Mouse (Mus musculus) forebrain, embryonic 15.5 days (tissue): ENCODE results near the gene Kalrn. TPM values are rescaled to one million over a fixed set of nuclear protein-coding genes. Genes with fewer than 3 reads are reported as not detected.

Experiments used
- ATAC-seq: fragments of 200-750 bp; cut with Nextera tagmentation; replicated peaks from 2 replicates; pipeline ENCODE4 v1.8.0; 2017; ENCODE audit warnings: mild to moderate bottlenecking, moderate TSS enrichment, moderate library complexity
- H3K27ac ChIP-seq: fragments of 300-500 bp; sonication (generic); replicated peaks from 2 replicates; pipeline ENCODE4 v1.5.1; 2015; ENCODE audit warnings: mild to moderate bottlenecking, inconsistent platforms
- H3K27me3 ChIP-seq: fragments of 300-500 bp; sonication (generic); 2 replicates; pipeline ENCODE4 v1.6.1; 2015; ENCODE audit warnings: inconsistent platforms
- H3K36me3 ChIP-seq: fragments of 300-500 bp; sonication (generic); 2 replicates; pipeline ENCODE4 v1.6.1; 2015; ENCODE audit warnings: mild to moderate bottlenecking, inconsistent platforms
- H3K4me1 ChIP-seq: fragments of 300-500 bp; sonication (generic); 2 replicates; pipeline ENCODE4 v1.6.1; 2015; ENCODE audit warnings: inconsistent platforms
- H3K4me2 ChIP-seq: fragments of 300-500 bp; sonication (generic); replicated peaks from 2 replicates; pipeline ENCODE4 v1.6.1; 2015; ENCODE audit warnings: mild to moderate bottlenecking, inconsistent platforms
- H3K4me3 ChIP-seq: fragments of 300-500 bp; sonication (generic); 2 replicates; pipeline ENCODE4 v1.5.1; 2015; ENCODE audit warnings: mild to moderate bottlenecking, inconsistent platforms
- H3K9ac ChIP-seq: fragments of 300-500 bp; sonication (generic); replicated peaks from 2 replicates; pipeline ENCODE4 v1.6.1; 2015; ENCODE audit warnings: mild to moderate bottlenecking, inconsistent platforms
- H3K9me3 ChIP-seq: fragments of 300-500 bp; sonication (generic); 2 replicates; pipeline ENCODE4 v1.6.1; 2016; ENCODE audit warnings: inconsistent platforms
- WGBS: fragments of 180-500 bp; shearing (Covaris S2); methylation state at CpG from one replicate; pipeline ENCODE4 v1.1.7; 2015; ENCODE audit warnings: mixed read lengths; 5-methylcytosine and 5-hydroxymethylcytosine counted together
- polyA plus RNA-seq: library from polyadenylated mRNA; unstranded; fragments of >200 nt; fragmentation: Nextera tagmentation; extraction: Ambion mirVana; gene quantifications from 2 replicates; pipeline ENCODE4 v1.2.1, GENCODE M21; 2015

Gene Kalrn
- polyA plus RNA-seq, 1 experiment from 2014 or later, result 36.4 TPM

DNA sequence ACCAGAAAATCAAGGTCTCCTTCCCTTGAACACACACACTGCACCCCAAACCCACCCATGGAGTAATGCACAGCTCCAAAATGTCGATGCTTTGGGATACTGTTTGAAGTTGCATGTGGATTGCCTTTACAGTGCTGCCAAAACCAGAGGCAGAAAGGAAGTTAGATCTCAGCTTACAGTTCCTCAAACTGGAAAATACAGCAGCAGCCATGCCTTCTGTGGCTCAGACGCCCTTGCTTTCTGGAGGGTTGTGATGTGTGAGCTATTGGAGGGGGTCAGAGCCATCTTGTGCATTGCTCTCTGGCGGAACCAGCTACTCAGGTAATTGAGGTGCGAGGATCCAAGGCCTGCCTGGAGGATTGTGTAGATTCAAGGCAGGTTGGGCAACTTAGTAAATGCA lies 636.4 kb downstream of the Kalrn start:
- no peak for ATAC-seq
- Histone ChIP-seq H3K36me3 (no peaks in the 10 kb centered on the region), H3K9me3 (no peaks in the 10 kb centered on the region), H3K4me3 (no peak overlapping the region), H3K4me2 (no peak overlapping the region), H3K9ac (no peak overlapping the region), H3K27ac (no peak overlapping the region), H3K27me3 (no peaks in the 10 kb centered on the region; the same call in 1 of the 2 replicates), H3K4me1 (peaks cover 39% of the 10 kb centered on the region)
- 90% methylated on average over 4 of the region's 4 CpGs for WGBS

- H3K36me3 ChIP-seq, result no peaks in the 10 kb centered on the region
- no peaks in the 10 kb centered on the region for H3K9me3 ChIP-seq
- no peak overlapping the region for H3K4me3 ChIP-seq
- no peak overlapping the region for H3K4me2 ChIP-seq
- 95% methylated on average over 6 of the region's 6 CpGs for WGBS
- no peak overlapping the region for H3K9ac ChIP-seq
- H3K4me1 ChIP-seq, result peaks cover 26% of the 10 kb centered on the region
- peak overlapping the region; percentile 77; the same call in 1 of the 2 replicates for H3K27ac ChIP-seq
- H3K27me3 ChIP-seq, result no peaks in the 10 kb centered on the region; the same call in 1 of the 2 replicates
- ATAC-seq, result no peak
Observed at GRCm38 (mm10) chr16:33935407-33935785, 637.9 kb downstream of the Kalrn start.

DNA sequence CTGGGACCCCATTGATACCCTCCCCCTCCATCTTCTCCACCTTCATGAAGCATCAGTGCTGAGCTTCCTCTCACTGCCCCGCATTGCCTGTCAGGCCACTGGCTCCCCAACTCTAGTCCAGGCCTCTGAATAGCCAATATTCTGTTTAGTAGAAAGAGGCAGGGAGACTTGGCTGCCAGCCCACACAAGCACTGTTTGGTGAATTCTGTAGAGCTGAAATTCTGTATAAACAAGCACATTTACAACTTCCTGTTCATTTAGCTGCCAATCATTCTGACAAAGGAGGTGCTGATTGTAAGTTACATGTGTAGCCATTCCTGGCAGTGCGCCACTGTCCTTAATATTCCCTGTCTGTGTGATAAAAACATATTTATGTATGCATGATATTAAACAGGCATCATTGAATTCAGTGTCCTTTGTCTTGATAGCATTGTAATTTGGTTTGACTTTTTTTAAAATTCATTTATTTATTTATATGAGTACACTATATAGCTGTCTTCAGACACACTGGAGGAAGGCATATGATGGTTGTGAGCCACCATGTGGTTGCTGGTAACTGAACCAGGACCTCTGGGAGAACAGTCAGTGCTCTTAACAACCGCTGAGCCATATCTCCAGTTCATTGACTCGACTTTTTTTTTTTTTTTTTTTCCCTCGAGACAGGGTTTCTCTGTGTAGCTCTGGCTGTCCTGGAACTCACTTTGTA lies 638.5 kb downstream of the Kalrn start:
- Histone ChIP-seq H3K4me1 (peaks cover 26% of the 10 kb centered on the region), H3K27me3 (no peaks in the 10 kb centered on the region; the same call in 1 of the 2 replicates), H3K4me3 (no peak overlapping the region), H3K36me3 (no peaks in the 10 kb centered on the region), H3K27ac (peak overlapping the region; percentile 77), H3K9ac (no peak overlapping the region), H3K4me2 (no peak overlapping the region), H3K9me3 (no peaks in the 10 kb centered on the region)
- 28% methylated on average over 5 of the region's 5 CpGs for WGBS
- peak; percentile 88 for ATAC-seq

DNA sequence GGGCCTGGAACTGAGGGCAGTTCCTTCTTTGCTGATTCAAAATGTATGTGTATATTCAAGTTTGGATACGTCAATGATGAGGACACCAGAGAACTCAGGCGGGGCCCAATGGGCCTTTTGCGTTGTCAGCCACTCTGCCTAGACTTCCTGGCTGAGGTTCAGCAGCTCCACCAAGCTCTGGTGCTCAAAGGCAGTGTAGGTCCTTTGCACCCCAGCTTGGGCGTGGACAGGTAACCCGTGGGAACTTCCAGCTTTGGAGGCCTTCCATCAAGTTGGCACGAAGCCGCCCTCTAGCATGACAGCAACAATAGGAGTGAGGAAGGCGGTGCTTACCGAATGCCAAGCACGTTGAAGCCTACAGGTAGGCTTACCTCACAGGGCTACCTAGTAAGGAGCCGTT lies 639.9 kb downstream of the Kalrn start:
- no peaks in the 10 kb centered on the region for H3K9me3 ChIP-seq
- no peak overlapping the region for H3K27ac ChIP-seq
- no peaks in the 10 kb centered on the region for H3K36me3 ChIP-seq
- peaks cover 29% of the 10 kb centered on the region for H3K4me1 ChIP-seq
- no peaks in the 10 kb centered on the region; the same call in 1 of the 2 replicates for H3K27me3 ChIP-seq
- no peak overlapping the region for H3K9ac ChIP-seq
- ATAC-seq, result no peak
- no peak overlapping the region for H3K4me3 ChIP-seq
- H3K4me2 ChIP-seq, result no peak overlapping the region
- whole genome bisulfite sequencing, result 90% methylated on average over 11 of the region's 11 CpGs

GRCm38 (mm10) chr16:33932126-33932525 lies 641.2 kb downstream of the Kalrn start:
- 68% methylated on average over 5 of the region's 5 CpGs for WGBS
- H3K9me3 ChIP-seq, result no peaks in the 10 kb centered on the region
- peaks cover 28% of the 10 kb centered on the region for H3K4me1 ChIP-seq
- H3K9ac ChIP-seq, result no peak overlapping the region
- H3K4me3 ChIP-seq, result no peak overlapping the region
- H3K27ac ChIP-seq, result no peak overlapping the region
- H3K36me3 ChIP-seq, result no peaks in the 10 kb centered on the region
- no peak overlapping the region for H3K4me2 ChIP-seq
- H3K27me3 ChIP-seq, result no peaks in the 10 kb centered on the region
- ATAC-seq, result no peak

GRCm38 (mm10) chr16:33931682-33932081 lies 641.6 kb downstream of the Kalrn start:
- H3K4me2 ChIP-seq, result no peak overlapping the region
- no peak overlapping the region for H3K4me3 ChIP-seq
- H3K27ac ChIP-seq, result no peak overlapping the region
- peaks cover 28% of the 10 kb centered on the region for H3K4me1 ChIP-seq
- no peak overlapping the region for H3K9ac ChIP-seq
- no peaks in the 10 kb centered on the region for H3K36me3 ChIP-seq
- no peaks in the 10 kb centered on the region for H3K27me3 ChIP-seq
- H3K9me3 ChIP-seq, result no peaks in the 10 kb centered on the region
- no peak for ATAC-seq
- WGBS, result 34% methylated on average over 2 of the region's 2 CpGs

DNA sequence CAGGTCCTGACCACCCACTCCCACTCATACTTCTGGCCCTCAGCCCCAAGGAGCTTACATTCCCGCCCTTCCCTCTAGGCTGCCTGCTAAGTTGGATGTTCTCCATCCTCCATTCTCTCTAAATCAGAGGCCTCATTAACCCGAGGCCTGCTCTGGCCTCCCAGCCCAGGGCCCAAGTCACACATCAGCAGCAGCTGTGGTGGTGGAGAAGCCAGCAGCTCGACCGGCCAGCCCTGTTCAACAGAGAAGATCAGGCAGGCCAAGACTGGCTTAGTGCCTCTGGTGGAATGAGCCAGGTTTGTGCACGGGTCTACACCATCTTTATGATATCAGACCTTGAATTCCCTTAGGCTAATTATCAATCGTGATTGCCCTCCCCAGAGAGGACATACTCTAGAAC lies 642.5 kb downstream of the Kalrn start:
- Histone ChIP-seq H3K4me2 (no peak overlapping the region), H3K9ac (no peak overlapping the region), H3K27me3 (no peaks in the 10 kb centered on the region), H3K36me3 (no peaks in the 10 kb centered on the region), H3K4me3 (no peak overlapping the region), H3K4me1 (peaks cover 28% of the 10 kb centered on the region), H3K27ac (no peak overlapping the region), H3K9me3 (no peaks in the 10 kb centered on the region)
- WGBS, result 89% methylated on average over 6 of the region's 6 CpGs
- no peak for ATAC-seq

DNA sequence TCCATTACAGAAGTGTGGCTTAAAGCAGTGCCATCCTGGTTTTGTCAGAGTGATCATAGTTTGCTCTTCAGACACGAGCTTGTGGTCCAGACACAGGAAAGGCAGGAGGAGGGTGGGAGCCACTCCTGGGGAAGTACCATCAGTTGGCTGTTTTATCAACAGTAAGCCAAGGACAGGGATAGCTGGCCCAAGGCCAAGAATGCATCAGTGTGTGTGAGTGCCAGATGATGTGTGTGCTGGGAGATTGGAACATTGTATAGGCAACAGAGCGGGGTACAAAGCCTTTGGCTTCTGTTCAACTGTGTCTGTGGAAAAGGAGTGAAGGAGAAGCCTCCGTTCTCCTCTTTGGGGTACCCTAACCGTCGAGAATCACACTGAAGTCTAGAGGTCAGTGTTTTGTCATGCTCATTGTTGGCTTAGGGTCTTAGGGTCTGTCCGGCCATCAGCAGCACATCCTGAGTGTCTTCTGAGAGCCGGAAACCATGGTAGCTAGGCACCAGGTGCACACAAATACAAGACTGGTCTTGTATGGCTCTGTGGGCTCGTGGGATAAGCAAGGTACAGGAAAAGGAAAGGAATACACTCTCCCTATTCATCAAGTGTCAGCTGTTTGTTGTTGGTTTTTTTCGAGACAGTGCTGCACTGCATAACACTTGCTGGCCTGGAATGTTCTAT lies 644.4 kb downstream of the Kalrn start:
- Histone ChIP-seq H3K4me1 (peaks cover 11% of the 10 kb centered on the region; the same call in 1 of the 2 replicates), H3K9me3 (no peaks in the 10 kb centered on the region), H3K27me3 (no peaks in the 10 kb centered on the region), H3K4me3 (no peak overlapping the region), H3K4me2 (no peak overlapping the region), H3K9ac (no peak overlapping the region), H3K27ac (no peak overlapping the region), H3K36me3 (no peaks in the 10 kb centered on the region)
- 61% methylated on average over 9 of the region's 9 CpGs for WGBS
- no peak for ATAC-seq

DNA sequence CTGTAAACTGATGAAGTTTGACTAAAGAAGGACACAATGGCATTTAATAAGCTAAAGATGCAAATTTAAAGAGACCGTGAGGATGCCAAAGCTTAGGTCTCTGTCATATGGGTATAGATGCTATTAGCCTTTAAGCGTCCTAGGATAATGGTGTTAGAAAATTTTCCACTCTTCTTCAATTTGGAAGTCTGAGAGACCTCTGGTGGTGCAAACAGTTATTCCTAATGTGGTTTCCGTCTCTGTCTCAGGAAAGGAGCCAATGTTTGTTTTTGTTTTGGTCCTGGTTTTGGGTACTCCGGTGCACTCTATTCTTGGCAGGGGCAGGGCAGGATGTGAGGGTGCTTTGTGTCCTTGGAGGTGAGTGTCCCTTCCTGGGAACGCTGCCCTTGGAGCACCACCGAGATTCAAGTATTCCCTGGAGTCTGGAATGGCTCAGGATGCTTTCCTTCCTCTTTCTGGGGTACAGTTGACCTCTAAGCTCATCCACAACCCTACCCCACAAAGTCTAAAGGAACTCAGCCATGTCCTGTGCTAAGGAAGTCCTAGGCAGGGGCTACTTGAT lies 646.0 kb downstream of the Kalrn start:
- Histone ChIP-seq H3K4me1 (peaks cover 6% of the 10 kb centered on the region; the same call in 1 of the 2 replicates), H3K9me3 (no peaks in the 10 kb centered on the region), H3K4me2 (no peak overlapping the region), H3K36me3 (no peaks in the 10 kb centered on the region), H3K27ac (no peak overlapping the region), H3K4me3 (no peak overlapping the region), H3K9ac (no peak overlapping the region), H3K27me3 (no peaks in the 10 kb centered on the region)
- WGBS, result 83% methylated on average over 6 of the region's 6 CpGs
- ATAC-seq, result no peak

DNA sequence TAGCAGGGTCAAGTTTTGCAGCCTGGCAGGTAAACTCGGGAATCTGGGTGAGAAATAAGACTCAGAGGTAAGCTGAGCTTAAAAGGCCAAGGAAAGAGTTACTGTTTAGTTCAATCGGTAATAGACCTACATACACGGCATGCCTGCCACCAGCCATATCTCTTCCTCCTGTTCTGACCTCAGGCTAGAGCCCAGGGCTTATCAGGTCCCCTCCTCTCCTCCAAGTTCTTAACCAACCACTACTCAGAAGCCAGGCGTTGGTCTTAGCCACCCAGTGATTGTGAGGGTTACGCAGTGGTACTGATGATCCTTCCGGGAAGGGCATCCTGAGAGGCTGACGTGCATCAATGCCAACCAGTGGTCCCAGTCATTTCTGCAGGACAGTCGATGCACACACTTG lies 649.6 kb downstream of the Kalrn start:
- Histone ChIP-seq H3K27ac (no peak overlapping the region), H3K9ac (no peak overlapping the region), H3K27me3 (no peaks in the 10 kb centered on the region), H3K4me3 (no peak overlapping the region), H3K9me3 (no peaks in the 10 kb centered on the region), H3K36me3 (no peaks in the 10 kb centered on the region), H3K4me2 (no peak overlapping the region), H3K4me1 (peaks cover 5% of the 10 kb centered on the region; the same call in 1 of the 2 replicates)
- ATAC-seq, result no peak
- 91% methylated on average over 8 of the region's 8 CpGs for WGBS

DNA sequence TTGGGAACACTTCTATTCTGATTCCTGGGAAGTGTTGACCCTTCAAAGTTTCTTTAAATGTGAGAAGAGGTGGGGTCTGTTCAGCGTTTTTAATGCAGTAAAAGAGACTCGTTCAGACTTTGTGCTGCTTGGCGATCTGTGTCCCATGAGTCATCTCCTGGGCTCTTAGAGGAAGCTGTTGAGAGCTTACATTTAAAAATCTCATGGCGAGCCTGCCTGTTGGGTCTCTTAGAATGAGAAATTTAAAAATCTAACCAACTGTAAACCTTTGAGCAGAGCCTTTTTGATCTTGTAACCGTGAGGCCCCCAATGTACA lies 650.4 kb downstream of the Kalrn start:
- ATAC-seq, result no peak
- Histone ChIP-seq H3K36me3 (no peaks in the 10 kb centered on the region), H3K27ac (no peak overlapping the region), H3K9ac (no peak overlapping the region), H3K27me3 (no peaks in the 10 kb centered on the region), H3K4me2 (no peak overlapping the region), H3K4me1 (0 out of 2 replicates have a peak, but pooled peaks cover 3% of the 10 kb centered on the region), H3K4me3 (no peak overlapping the region), H3K9me3 (no peaks in the 10 kb centered on the region)
- WGBS, result 56% methylated on average over 5 of the region's 5 CpGs

DNA sequence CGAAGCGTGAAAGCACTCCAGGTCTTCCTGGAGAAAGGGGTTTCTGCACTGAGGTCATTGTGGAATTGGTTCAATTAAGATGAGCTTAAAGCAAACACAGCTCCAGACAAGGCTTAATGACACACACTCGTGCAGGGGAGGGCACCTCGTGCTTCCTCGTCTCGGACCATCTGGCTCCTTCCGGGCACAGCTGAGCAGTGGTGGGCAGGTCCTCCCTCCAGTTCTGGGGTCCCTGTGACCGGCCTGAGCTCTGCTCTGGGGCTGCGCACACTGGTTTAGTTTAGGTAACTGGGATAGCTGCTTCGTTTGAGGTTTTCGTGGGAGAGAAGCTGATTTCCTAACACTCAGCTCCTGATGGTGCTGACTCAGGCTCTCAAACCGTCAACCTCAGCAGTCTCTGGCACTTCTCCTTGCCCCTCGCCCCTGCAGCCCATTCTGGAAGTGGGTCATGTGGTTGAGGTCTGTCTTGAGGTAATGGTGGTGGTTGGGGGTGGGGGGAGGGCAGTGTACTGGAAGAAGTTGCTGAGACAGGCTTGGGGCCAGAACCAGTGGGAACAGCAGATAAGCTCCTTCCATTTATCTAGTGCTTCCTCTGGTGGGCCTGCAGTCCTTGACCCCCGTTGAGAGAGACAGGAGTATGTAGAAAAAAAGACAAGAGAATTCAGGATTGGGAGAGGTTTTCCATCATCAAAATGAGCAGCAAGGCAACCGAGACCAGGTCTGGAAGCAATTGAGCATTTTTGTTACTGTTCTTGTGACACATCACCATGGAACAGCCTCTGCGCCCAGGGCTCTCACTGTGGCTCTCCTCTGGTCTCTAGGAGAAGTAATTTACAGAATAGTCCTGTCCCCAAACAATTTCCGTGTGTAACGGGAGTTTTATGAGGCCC lies 651.0 kb downstream of the Kalrn start:
- ATAC-seq, result no peak; the same call in 1 of the 2 replicates
- Histone ChIP-seq H3K27ac (no peak overlapping the region), H3K4me3 (no peak overlapping the region), H3K4me2 (no peak overlapping the region), H3K9ac (no peak overlapping the region), H3K27me3 (no peaks in the 10 kb centered on the region), H3K4me1 (0 out of 2 replicates have a peak, but pooled peaks cover 3% of the 10 kb centered on the region), H3K36me3 (no peaks in the 10 kb centered on the region), H3K9me3 (no peaks in the 10 kb centered on the region)
- WGBS, result 64% methylated on average over 18 of the region's 18 CpGs
